Comparison of ENCODE assay signal across 1 mouse cellular context in the genomic region with DNA sequence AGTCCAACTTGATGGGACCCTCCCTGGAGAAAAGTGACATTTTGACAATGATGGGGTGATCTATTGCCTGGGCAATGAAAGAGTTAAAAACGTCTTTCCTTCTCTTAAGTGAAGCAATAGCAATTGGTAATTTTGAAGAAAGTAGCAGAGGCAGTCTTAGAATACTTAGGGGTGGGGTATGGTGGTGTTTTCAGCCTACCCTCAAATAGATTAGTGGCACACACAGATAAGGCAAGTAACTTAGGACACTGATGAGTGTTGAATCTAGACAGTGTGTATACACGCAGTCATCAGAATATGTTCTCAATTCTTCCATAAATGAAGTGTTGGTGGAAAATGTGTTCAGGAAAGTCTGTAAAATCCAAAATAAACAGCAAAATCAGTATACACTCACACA.
TF ChIP-seq lines count a peak whose summit lies in the region.

No protein-coding gene starts in this region.

TF ChIP-seq in MEL, 35 proteins besides CTCF, POLR2A, EP300 and RAD21 (continued from another document):
- TF ChIP-seq BHLHE40 (IDR thresholded peaks at IDR 0.05; ENCODE audit: borderline replicate concordance, low read depth, low read length) = peak; percentile 39; the same call in 1 of the 2 replicates
- TF ChIP-seq TAL1 (IDR thresholded peaks at IDR 0.05; ENCODE audit: low read length) = peak; percentile 40; the same call in 1 of the 2 replicates
- peak; percentile 45; the same call in 1 of the 2 replicates for TF ChIP-seq NELFE (IDR thresholded peaks at IDR 0.05; ENCODE audit: low read depth, low read length)
- TF ChIP-seq MAZ (IDR thresholded peaks at IDR 0.05; ENCODE audit: low read depth, low read length) = peak; percentile 63; the same call in 1 of the 2 replicates
- TF ChIP-seq ZNF384 (IDR thresholded peaks at IDR 0.05; ENCODE audit: low read depth, low read length) = no peak
- TF ChIP-seq E2F4 (IDR thresholded peaks at IDR 0.05; ENCODE audit: borderline replicate concordance, low read depth, low read length) = no peak
- 0 out of 2 replicates have a peak, but pooled peaks have one; percentile 55 for TF ChIP-seq MYC (IDR thresholded peaks at IDR 0.05; ENCODE audit: low read depth, low read length)
- no peak for TF ChIP-seq ELF1 (IDR thresholded peaks at IDR 0.05; ENCODE audit: low read depth, low read length)
- TF ChIP-seq MEF2A (IDR thresholded peaks at IDR 0.05; ENCODE audit: extremely low read depth, insufficient replicate concordance, low read depth, low read length, poor library complexity, severe bottlenecking) = peak; percentile 37; the same call in 1 of the 2 replicates
- TF ChIP-seq TCF12 (IDR thresholded peaks at IDR 0.05; ENCODE audit: low read depth, low read length) = peak; percentile 71
TF ChIP-seq in MEL: peak in this region for 15.
